Mouse (Mus musculus) spleen, embryonic (tissue): ENCODE data around the gene H2al1c.
"Not testable (repeated sequence)": the region's sequence is repeated elsewhere in the genome, so short reads cannot be mapped to it uniquely, and the experiment has no call there.

ENCODE experiments used
- CTCF ChIA-PET: fragments of 350-600 bp; sonication (Branson Sonifier 250); formaldehyde crosslinking; loops from one replicate; lab custom pipeline; 2022; lab: Charles Lee

The H2al1c gene

DNA sequence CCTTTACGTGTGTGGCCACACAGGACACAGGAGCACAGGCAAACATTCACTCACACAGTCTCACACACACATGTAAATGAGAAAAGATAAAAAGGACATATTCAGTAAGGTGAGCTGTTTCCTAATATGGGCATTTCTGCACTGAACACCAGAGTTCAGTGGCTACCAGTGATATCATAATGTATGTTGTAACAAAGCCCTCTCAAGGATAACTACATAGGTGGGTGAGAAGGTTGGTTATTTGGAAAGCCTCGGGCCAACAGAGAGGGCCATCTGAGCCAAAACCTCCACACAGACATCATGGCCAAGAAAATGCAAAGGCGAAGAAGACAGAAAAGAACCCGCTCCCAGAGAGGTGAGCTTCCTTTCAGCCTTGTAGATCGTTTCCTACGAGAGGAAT, at the start of gene H2al1c:
Gene H2al1c (plus strand): TSS at position 301 of the 400 bp plus-strand sequence.
- CTCF ChIA-PET: not testable (repeated sequence)

DNA sequence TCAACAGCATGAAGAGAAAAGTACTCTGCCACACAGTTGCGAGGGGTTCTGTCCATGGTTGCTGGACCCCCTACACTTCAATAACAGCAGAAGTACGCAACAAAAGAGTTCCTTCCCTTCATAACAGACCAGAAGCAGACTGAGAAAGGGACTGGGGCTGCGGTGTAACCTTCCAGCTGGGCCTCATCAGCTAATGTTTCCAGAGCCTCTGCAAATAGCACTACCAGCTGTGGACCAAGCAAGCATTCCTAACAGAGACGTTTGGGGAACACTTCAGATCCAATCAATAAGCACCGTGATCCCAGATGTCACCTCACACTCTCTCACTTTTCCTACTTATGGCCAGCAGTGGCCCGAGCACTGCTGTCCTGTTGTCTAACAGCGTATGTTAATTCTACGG, 40.5 kb upstream of the H2al1c start:
- CTCF ChIA-PET: no interaction called here

DNA sequence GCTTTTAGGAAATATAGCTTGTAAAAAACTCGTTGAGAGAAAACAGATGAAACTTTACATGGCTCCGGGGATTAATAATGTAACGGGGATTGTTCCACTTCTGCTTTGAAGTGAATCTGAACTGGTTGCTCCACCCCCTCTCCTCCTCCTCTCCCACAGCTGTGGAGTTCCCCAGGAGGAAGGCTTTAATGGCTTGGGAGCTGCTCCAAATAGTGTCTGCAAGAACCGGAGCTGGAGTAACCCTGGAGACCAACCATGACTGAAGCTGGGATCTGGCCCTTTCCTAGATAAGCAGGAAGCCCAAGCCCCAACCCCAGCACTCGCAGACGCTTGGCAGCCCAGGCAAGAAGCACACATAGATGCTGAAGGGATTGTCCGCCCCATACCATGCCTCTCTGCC, 37.7 kb upstream of the H2al1c start:
- CTCF ChIA-PET: no interaction called here

DNA sequence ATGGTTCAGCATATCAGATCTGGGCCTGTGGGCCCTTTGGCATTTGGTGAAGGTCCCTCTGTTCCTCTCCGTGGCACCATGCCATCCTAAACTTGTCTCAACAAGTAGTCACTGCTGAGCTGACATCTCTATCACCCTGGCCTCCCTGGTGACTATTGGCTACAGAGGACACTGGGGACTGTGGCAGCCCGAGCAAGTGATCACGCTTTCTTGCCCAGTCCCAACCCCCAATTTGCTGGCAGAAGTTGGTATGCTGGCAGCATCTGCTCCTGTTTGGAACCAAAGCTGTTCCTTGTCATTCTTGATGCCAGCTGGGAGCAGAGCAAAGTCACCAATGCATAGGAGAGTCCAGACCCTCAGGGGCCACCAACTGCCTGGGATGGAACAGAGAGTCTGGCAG, 36.4 kb upstream of the H2al1c start:
- CTCF ChIA-PET: no interaction called here

DNA sequence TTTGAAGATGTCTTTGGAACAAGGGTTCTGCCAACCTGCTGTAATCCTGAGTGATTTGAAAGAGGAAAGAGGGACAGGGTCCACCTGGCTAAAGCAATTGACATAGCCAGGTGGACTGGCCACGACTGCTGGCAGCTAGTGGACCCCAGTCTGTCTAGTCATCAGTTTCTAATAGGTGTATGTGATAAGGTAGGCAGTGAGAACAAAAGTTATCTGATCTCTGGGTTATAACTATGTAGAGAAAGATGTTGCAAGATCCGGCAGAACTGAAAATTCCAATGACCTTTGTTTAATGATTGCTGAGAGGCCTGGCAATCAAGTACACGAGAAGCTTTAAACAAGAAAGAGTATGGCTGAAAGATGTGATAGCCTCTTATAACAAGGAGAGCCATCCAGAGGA, 32.3 kb upstream of the H2al1c start:
- CTCF ChIA-PET: no interaction called here

DNA sequence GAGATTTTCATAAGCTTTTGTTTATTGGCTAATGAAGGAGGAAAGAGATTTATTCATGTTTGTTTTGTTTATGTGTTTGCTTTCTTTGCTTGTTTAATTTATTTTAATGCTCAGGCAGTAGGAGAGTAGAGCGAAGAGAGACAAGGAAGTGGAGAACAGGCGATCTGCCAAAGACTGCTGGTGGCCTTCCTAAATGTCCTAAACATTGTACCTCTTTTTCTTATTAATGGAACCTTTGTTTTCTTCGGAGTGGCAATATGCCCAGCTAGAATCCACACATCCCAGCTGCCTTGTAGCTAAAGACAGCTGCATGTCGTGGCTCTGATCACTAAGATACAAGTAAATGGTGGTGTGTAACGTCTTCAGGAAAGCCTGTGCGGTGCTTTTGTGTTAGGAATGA, 28.4 kb upstream of the H2al1c start:
- CTCF ChIA-PET: no interaction called here

DNA sequence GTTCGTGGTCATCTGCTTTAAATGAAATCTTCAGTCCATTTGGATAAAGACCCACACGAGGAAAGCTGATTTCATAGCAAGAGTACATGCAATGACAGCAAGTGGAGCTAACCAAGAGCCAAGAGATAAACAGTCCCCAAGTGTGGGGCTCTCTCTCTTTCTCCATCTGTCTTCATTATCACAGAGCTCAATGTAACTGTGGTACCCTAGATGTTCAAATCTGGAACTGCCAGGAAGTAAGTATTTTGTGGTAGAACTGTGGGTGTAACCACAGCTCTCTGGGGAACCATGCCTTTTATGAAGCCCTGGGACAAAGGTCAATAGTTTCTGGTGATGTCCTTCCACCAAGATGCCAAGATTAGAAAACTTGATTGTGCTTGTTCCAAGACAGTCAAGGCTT, 24.7 kb upstream of the H2al1c start:
- CTCF ChIA-PET: no interaction called here

DNA sequence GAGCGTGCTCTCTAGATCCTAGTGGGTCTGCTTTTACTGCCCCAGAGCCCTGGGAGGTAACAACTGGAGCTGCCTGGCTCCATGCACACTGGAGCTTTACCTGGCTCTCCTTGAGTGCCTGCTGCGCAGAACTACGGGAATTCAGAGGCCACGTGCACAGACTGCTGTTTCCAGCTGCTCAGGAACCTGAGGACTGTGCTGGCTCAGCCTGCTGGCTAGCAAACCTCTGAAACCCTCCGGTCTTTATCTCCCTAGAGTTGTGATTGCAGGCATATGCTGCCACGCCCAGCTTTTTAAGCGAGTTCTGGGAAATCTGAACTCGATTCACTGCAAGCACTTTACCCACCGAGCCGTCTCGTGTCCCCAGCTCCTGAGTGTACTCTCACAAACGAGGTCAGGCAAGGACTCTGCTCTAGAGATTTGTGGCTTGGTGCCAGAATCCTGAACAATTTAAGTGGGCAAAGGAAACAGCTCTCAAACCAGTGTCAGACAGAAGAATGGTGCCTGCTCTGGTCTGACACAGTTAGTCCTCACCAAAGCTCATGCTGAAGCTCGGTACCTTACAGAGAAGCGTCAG, 17.1 kb upstream of the H2al1c start:
- CTCF ChIA-PET: no interaction called here

DNA sequence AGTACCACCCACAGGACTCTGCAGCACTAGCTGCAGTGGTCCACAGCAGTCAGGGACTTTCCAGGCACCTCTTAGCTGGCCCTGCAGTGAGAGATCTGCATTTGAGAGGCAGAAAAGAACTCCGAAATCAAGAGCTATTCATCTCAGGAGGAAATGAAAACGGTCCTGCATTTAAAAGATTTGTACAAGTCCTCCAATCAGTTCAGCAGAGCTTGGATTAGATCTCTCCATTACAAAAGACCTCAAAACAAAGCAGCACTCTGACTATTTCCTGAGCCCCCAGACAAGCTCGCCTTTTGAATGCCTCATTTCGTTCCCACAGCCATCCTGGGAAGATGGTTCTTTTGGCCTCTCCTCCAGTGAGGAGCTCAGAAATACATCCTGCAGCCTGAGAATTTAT, 16.2 kb upstream of the H2al1c start:
- CTCF ChIA-PET: no interaction called here

DNA sequence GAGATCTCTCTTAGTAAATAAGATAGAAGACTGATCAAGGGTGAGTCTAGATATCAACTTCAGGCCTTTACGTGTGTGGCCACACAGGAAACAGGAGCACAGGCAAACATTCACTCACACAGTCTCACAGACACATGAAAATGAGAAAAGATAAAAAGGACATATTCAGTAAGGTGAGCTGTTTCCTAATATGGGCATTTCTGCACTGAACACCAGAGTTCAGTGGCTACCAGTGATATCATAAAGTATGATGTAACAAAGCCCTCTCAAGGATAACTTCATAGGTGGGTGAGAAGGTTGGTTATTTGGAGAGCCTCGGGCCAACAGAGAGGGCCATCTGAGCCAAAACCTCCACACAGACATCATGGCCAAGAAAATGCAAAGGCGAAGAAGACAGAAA, 6.5 kb upstream of the H2al1c start, which contains the start of gene H2al1a:
Gene H2al1a (plus strand): TSS at position 301 of the 400 bp plus-strand sequence.
- CTCF ChIA-PET: not testable (repeated sequence)

DNA sequence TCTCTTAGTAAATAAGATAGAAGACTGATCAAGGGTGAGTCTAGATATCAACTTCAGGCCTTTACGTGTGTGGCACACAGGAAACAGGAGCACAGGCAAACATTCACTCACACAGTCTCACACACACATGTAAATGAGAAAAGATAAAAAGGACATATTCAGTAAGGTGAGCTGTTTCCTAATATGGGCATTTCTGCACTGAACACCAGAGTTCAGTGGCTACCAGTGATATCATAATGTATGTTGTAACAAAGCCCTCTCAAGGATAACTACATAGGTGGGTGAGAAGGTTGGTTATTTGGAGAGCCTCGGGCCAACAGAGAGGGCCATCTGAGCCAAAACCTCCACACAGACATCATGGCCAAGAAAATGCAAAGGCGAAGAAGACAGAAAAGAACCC, 3.3 kb upstream of the H2al1c start, which contains the start of gene H2al1b:
Gene H2al1b (plus strand): TSS at position 301 of the 400 bp plus-strand sequence.
- CTCF ChIA-PET: not testable (repeated sequence)

DNA sequence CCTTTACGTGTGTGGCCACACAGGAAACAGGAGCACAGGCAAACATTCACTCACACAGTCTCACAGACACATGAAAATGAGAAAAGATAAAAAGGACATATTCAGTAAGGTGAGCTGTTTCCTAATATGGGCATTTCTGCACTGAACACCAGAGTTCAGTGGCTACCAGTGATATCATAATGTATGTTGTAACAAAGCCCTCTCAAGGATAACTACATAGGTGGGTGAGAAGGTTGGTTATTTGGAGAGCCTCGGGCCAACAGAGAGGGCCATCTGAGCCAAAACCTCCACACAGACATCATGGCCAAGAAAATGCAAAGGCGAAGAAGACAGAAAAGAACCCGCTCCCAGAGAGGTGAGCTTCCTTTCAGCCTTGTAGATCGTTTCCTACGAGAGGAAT, 3.1 kb downstream of the H2al1c start, which contains the start of gene H2al1d:
Gene H2al1d (plus strand): TSS at position 301 of the 400 bp plus-strand sequence.
- CTCF ChIA-PET: not testable (repeated sequence)

DNA sequence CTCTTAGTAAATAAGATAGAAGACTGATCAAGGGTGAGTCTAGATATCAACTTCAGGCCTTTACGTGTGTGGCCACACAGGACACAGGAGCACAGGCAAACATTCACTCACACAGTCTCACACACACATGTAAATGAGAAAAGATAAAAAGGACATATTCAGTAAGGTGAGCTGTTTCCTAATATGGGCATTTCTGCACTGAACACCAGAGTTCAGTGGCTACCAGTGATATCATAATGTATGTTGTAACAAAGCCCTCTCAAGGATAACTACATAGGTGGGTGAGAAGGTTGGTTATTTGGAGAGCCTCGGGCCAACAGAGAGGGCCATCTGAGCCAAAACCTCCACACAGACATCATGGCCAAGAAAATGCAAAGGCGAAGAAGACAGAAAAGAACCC, 6.2 kb downstream of the H2al1c start, which contains the start of gene H2al1e:
Gene H2al1e (plus strand): TSS at position 301 of the 400 bp plus-strand sequence.
- CTCF ChIA-PET: not testable (repeated sequence)

DNA sequence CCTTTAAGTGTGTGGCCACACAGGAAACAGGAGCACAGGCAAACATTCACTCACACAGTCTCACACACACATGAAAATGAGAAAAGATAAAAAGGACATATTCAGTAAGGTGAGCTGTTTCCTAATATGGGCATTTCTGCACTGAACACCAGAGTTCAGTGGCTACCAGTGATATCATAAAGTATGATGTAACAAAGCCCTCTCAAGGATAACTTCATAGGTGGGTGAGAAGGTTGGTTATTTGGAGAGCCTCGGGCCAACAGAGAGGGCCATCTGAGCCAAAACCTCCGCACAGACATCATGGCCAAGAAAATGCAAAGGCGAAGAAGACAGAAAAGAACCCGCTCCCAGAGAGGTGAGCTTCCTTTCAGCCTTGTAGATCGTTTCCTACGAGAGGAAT, 9.4 kb downstream of the H2al1c start, which contains the start of gene H2al1f:
Gene H2al1f (plus strand): TSS at position 301 of the 400 bp plus-strand sequence.
- CTCF ChIA-PET: not testable (repeated sequence)

DNA sequence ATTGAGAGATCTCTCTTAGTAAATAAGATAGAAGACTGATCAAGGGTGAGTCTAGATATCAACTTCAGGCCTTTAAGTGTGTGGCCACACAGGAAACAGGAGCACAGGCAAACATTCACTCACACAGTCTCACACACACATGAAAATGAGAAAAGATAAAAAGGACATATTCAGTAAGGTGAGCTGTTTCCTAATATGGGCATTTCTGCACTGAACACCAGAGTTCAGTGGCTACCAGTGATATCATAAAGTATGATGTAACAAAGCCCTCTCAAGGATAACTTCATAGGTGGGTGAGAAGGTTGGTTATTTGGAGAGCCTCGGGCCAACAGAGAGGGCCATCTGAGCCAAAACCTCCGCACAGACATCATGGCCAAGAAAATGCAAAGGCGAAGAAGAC, 12.5 kb downstream of the H2al1c start, which contains the start of gene H2al1g:
Gene H2al1g (plus strand): TSS at position 301 of the 400 bp plus-strand sequence.
- CTCF ChIA-PET: not testable (repeated sequence)

DNA sequence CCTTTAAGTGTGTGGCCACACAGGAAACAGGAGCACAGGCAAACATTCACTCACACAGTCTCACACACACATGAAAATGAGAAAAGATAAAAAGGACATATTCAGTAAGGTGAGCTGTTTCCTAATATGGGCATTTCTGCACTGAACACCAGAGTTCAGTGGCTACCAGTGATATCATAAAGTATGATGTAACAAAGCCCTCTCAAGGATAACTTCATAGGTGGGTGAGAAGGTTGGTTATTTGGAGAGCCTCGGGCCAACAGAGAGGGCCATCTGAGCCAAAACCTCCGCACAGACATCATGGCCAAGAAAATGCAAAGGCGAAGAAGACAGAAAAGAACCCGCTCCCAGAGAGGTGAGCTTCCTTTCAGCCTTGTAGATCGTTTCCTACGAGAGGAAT, 15.7 kb downstream of the H2al1c start, which contains the start of gene H2al1h:
Gene H2al1h (plus strand): TSS at position 301 of the 400 bp plus-strand sequence.
- CTCF ChIA-PET: not testable (repeated sequence)

DNA sequence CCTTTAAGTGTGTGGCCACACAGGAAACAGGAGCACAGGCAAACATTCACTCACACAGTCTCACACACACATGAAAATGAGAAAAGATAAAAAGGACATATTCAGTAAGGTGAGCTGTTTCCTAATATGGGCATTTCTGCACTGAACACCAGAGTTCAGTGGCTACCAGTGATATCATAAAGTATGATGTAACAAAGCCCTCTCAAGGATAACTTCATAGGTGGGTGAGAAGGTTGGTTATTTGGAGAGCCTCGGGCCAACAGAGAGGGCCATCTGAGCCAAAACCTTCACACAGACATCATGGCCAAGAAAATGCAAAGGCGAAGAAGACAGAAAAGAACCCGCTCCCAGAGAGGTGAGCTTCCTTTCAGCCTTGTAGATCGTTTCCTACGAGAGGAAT, 18.9 kb downstream of the H2al1c start, which contains the start of gene H2al1i:
Gene H2al1i (plus strand): TSS at position 301 of the 400 bp plus-strand sequence.
- CTCF ChIA-PET: not testable (repeated sequence)

DNA sequence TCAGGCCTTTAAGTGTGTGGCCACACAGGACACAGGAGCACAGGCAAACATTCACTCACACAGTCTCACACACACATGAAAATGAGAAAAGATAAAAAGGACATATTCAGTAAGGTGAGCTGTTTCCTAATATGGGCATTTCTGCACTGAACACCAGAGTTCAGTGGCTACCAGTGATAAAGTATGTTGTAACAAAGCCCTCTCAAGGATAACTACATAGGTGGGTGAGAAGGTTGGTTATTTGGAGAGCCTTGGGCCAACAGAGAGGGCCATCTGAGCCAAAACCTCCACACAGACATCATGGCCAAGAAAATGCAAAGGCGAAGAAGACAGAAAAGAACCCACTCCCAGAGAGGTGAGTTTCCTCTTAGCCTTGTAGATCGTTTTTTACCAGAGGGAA, 22.1 kb downstream of the H2al1c start, which contains the start of gene H2al1j:
Gene H2al1j (plus strand): TSS at position 301 of the 400 bp plus-strand sequence.
- CTCF ChIA-PET: not testable (repeated sequence)

DNA sequence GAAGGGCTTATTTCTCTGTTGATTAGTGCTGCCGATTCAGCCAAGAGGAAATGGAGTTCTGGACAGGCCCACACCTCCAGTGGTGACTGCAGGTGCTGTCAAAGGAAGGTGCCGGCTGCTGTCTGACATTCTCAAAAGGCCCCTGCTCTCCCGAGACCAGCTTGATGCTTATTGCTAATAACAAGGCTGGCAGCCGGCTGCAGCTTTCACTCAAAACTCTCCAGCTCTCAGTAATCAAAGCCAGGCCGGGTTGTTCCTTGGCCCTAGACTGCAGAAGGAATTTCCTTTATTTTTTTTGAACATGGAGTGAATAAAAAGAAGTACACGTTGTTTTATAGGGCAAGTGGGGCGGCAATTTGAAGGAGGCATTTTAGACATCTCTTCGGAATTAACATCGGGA, 40.3 kb downstream of the H2al1c start:
- CTCF ChIA-PET: no interaction called here

DNA sequence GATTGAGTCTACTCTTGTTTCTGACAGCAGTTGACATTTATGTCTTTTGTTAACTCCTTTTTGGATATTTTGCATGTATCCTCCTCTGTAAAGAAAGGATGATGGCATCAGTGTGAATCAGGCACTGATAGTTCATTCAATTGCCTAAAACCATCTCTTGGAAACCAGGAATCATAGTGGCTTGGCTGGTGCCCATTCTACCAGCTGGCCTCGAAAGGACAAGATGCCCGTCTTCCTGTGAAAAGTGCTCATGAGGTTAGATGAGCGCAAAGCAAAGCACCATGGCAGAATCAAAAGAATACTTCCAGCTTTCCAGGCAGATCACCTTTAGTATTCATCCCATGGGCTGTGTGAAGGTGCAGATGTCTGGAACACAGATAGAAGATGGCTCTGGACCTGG, 41.3 kb downstream of the H2al1c start:
- CTCF ChIA-PET: no interaction called here
